Mouse (Mus musculus) cerebellum, postnatal 36 days (tissue): ENCODE measurements at regions not wholly inside any gene's neighbourhood (a gene's known extent, or its start where the extent isn't known, plus 50 kb on each side); places are given as distances from the start of the nearest gene placed in this dataset.

Experiments
- DNase-seq, 2 experiments: peaks; one replicate each; pipeline ENCODE4 v3.0.0; 2021 to 2022; ENCODE audit warnings: mixed read lengths in 2 of 2

DNA sequence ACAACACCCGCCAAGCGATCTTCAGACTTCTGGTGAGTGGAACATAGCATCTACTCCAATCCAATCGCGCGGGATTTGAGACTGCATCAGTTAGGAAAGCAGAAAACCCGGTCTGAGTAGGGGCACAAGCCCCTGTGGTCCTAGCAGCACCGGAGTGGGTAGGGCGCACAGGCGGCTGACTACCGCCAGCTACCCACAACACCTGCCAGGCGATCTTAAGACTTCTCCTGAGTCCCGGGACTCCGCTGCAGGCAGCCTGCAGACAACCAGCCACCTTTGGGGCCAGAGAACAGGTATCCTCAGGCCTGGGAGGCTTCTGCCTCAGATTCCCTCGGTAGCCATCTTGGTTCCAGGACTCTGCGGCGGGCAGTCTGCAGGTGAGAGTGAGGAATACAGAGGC, 208.2 kb upstream of the Pdzrn3 start:
- no peak for DNase-seq

DNA sequence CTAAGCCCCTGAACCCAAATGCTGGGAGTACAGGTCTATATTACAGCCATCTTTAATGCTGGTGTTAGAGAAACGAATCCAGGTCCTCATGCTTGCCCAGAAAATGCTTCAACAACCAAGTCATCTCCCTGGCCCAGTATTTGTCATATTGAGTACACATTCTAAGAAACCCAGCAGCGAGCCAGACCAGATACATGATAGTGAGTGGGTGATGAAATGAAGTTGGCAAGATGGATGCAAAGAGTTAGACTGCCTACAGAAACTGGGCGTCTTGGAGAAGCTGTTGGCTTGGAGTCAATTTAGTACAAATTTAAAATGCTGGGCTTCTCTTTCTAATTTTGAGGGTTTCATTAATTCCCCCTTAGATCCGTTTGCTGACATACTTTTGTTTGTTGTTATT, 203.1 kb upstream of the Pdzrn3 start:
- DNase-seq, result no peak

DNA sequence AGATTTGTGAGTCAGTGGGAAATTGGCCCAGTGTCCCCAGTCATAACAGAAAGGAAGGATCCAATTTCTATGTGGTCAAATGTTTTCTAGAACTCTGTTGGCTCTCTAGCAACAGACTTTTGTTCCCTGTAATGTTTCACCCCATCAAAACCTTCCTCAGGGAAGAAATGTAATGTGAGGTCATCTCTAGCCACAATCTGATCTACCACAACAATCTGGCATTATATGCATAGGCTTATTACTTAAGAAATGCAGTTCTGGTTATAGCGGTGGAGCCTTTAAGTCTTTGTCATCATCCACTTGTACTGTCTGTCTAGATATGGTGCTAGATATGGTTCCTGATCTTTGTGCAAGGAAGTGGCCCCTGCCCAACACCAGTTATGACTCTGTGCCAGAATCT, 178.4 kb upstream of the Pdzrn3 start:
- no peak for DNase-seq

DNA sequence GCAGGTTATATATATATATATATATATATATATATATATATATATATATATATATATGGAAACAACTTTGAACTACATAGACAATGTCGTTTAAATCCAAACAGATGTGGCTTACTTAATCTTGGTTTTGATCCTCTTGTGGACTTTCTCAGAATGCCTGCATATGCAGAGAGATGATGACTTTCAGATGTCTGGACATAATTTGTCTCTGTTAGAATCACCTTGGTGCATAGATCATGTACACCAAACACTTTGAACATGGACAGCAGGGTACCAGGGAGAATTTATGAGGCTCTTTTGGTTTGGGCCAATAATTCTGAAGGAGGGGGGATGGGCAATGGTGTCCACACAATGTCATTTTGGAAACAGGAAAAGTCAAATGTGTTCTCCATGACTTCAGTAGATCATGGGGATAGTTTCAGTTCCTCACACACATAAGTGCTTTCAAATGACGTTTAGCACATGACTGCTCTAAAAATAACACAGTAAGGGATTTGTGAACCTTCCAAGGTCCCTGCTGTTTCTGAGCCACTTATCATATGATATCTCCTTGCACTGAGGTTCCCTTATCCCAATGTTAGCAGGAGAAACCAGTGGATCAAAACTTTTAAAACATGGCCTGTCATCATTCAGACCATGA, 177.4 kb upstream of the Pdzrn3 start:
- DNase-seq, result no peak

DNA sequence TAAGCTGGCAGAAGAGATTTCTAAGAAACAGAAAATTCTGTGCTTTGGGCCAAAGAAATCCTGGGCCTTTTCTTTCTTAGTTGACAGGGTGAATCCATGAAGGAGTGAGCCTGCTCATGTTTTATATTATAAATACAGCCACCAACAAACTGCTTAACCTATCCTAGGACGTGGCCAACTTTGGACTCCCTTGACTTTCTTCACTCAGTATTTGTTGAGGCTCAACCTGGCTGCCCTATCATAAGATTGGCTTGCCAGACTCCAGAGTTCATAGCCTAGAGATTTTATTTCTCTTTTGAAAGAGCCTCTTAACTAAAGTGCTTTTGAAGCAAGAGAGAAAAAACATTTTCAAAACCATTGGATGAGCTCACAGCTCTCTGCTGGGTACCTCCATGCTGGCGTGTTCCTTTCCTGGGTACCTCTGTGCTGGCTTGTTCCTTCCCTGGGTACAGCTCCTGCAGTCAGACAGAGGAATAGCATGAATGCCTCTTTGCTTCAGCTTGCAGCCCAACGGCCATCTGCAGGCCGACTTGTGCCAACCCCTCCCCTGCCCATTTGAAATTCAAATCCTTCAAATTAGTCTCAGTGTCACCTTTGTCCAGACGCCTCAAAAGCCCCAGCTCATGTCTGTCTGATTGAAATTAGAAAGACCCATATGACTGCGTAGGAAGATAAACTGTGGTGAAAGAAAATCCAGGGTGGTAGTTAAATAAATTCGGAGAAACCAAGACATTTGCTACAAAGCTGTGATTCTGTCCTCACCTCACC, 173.0 kb upstream of the Pdzrn3 start:
- DNase-seq, result peak in 1 of 2 experiments; percentile 2

DNA sequence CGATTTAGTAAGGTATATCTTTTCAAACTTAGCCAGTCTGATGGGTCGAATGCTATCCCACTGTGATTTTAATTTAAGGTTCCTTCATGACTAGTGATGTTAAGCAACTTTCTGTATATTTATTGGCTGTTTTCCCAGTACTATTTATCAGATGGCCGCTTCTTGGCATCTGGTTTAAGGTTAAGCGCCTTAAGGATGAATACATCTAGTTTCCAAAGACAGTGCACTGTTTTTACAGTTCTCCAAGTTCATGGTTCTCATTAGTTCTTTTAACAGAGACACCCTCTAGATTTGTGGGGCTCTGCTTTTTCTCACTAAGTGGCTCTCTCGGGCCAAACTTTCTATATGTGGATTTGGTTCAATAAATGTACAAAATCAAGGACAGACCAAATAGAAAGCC, 159.9 kb upstream of the Pdzrn3 start:
- no peak for DNase-seq

DNA sequence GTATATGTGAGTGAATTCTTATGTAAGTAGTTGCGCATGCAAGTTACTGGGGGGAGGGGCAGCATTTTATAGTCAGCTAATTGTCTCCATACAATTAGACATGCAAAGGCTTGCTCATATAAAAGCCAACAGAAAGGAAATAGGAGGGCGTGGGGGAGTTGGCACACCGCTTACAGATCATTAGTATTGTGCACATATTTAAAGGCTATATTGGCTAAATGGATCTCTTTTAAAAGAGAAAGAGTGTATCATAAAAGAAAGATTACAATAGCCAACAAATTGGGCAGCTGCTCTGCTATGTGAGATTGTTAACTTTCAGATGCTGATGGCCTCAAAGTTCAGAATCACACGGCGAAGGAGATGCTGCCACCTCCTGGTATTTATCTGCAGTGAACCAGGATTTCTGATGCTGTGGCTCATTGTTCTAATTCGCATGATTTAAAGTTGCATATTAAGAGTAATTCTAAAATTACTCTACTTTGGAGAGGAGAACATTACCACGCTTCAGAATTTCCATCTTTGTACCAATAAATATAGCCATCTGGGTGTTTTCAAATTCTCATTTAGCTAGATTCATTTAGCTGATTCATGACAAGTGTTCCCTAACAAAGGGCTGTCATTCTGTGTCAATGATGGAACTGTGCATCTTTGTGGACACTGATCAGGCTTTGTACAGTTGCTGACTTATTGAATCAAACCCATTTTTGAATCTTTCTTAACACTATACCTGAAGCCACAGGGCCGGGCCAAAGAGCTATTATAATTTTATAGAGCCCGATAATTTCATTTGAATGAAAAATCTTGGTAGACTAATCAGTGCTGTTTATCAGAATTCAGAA, 156.7 kb upstream of the Pdzrn3 start:
- DNase-seq, result peak in 1 of 2 experiments; percentile 10

DNA sequence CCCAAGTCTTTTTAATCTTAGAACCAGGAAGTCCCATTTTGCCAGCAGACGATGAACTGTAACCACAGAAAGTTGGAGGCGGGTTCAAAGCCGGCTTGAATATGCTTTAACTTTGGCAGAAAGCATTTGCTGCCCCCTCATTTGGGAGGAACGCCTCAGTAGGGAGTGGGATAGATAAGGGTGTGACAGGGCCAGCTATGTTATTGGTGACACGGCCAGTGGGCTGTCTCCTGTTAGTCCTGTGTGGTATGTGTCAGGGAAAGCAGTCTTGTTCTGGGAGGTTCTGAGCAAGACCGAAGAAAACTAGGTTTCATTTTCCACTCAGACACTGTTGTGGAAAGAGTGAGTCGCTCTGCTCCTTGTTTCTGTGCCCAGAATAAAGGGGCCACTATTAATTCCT, 154.7 kb upstream of the Pdzrn3 start:
- DNase-seq, result no peak

DNA sequence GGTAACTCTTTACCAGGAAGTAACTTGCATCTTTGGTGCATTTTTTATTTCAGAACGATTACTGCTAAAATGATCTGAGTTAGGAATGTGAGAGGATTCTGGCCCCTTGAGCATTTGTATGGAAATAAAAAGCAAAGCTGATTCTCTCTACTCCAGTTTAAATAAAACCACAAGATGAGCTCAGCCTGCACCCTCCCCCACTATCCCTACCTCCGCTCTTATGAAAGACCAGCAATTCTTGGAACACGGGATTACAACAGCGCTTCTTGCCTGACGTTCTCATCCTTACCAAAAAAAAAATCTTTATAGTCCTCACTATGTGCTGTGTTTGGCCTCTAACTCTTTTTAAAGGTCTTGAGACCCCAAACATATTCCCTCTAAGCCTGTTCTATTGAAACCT, 154.2 kb upstream of the Pdzrn3 start:
- DNase-seq, result no peak

DNA sequence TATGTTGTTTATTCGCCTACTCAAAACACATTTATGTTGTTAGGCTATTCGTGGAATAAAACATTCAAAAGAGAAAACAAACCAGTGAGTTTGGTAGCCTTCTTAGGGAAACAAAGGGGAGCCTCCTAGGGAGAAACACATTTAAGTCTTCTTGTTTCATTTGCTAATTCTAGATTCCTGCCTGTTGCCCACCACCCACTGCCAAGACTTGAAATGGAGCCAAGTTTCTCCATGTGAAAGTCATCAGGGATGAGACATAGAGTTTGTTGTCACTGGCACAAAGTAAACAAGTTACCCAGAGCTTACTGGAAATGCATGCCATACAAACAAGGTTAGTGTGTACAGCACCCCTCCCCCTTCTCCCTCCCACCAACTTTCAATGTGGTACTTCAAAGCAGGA, 147.4 kb upstream of the Pdzrn3 start:
- DNase-seq, result no peak

DNA sequence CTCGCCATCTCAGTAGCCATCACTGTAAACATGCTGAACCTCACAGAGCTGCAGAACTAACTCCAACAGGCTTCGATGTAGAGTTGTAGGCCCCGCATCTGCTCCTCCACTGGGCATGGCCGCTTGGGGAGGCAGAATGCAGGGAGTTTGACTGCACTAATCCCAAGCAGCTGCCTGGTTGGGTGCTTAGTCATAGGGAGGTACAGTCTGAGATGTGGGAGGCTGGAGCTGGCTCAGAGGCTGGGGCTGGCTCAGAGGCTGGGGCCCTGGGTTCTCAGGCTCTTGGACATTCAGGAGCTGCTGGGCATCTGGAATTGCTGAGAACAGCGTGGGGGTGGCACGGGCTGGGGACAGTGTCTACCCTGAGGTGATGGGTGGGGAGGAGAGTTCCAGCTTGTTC, 143.6 kb upstream of the Pdzrn3 start:
- no peak for DNase-seq

DNA sequence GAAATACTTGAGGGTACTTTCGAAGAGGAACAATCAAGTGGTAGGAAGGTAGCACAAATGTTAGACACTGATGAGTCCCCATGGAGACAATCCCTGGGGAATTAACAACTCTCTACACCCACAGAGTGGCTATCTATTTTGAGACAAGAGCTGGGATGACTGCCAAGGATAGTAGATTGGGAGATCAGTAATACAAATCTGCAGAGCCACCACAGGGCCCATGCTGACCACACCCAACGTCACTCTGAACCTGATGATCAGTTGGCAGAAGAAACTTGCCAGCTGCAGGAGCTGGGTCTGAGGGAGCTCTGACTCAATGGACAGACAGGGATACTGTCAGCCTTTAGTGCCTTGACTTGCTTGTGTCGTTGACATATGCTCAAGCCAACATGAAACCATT, 143.1 kb upstream of the Pdzrn3 start:
- no peak for DNase-seq

DNA sequence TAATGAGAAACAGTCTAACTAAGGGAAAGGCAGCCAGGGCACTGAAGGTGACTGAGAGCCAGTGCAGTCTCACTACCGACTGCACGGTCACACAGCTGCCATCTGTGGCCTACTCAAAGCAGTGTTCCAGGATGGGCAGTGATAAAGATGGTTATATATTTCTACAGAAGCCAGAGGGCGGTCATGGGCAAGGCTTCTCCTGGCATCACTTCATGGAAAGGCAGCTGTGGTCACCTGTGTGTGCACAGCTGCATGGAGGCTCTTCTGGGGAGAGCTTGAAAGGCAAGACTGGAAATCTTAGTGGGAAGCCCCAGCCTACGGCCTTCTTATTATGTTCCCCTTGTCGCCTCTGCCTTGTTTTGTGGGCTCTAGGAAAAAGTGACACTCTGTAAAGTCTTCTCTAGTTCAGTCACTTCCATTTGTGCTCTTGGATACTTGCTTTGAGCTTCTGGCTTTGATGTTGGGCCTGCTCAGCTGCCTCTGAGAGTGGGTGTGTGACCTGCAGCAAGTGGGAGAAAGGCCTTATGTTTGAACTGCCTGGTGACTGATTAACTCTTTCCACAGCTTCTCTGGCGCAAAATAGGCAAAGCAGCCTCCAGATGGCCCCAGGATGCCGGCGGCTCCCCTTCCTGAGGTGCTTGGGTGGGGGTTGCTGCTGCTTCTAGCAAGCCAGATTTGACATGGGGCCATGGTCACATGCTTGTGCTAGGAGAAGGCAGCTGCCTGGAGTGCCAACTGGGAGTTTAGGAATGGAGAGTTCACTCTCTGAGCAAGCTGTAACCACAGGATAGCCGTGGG, 141.4 kb upstream of the Pdzrn3 start:
- no peak for DNase-seq

DNA sequence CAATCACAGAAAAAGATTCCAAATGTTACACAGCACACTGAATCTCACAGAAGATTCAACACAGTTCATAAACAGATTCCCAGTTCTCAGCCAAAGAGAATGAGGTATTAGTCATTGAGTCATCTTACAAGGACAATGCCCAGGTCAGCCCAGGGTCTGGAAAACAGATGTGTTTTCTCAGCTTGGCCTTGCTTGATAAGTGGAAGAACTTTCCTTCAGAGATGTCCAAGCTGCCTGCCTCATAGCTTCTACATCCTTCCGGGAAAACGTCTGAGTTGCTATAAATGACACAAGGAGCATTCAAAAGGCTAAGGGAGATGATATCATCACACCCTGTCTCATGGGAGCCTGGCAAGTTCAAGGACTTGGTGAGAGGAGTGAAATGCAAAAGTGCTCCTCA, 139.9 kb upstream of the Pdzrn3 start:
- DNase-seq, result no peak

DNA sequence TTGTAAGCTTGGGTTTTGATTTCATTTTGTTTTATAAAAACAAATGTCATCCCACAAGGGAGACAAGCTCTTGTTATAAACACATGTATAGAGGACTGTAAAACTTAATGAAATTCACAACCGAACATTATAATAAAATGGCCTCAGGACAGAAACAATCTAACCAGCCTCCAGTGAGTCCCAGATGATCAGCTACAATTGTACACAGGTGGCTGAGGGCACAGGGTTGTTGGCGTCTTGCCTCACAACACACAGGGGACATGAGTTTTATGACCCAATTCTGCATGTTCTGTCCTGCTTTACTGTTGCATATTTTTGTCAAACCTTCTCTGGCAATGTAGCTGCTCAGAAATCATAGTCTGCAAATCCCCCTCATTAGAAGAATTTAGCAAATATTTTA, 136.0 kb upstream of the Pdzrn3 start:
- no peak for DNase-seq

DNA sequence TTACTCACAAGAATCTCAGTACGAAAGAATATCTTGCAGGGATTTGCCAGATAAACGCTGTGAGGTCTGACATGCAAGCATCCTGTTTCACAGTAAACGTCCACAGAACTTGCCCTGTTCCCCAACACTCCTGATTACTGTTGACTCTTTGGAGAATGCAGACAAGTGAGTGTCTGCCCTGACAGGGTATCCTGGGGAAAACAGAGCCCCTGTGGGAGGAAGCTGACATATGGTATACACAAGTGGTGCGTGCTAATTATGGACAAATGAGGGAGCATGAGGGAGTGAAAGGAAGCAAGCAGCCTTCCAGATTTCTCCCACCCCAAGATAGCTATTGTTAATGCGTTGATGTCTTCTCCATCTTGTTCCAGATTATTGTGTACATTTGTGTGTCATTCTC, 124.5 kb upstream of the Pdzrn3 start:
- DNase-seq, result no peak

DNA sequence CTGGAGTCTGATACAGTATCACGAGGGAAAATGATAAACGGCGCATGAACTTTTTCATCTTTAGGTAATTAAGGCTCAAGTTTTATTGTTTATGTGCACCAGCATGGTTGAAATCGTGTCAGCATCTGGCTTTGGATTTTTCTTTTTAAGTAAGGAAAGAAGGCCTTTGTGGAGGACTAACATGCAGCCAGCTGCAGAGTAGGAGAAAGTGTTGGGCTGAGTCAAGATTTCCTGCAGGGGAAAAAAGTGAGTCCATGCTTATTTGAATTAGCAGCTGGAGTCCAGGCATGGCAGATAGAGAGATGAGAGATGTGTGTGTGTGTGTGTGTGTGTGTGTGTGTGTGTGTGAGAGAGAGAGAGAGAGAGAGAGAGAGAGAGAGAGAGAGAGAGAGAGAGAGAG, 124.0 kb upstream of the Pdzrn3 start:
- no peak for DNase-seq

DNA sequence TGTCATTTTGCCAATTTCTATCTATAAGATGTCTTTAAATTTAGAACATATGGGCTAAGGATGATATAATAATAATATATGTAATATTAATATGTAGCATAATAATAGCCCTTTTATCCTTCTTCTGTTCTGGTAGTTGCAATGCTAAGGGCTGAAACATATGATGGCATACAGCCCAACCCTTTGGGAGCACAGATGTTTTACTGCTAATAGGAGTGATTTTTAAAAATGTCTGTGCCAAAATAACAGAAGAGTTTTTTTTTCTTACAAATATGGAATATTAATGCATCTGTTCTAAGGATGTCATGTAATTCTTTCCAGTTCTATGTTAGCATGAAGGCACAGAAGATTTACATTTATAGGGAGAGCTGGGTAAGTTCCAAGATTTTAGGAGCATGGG, 122.5 kb upstream of the Pdzrn3 start:
- no peak for DNase-seq

DNA sequence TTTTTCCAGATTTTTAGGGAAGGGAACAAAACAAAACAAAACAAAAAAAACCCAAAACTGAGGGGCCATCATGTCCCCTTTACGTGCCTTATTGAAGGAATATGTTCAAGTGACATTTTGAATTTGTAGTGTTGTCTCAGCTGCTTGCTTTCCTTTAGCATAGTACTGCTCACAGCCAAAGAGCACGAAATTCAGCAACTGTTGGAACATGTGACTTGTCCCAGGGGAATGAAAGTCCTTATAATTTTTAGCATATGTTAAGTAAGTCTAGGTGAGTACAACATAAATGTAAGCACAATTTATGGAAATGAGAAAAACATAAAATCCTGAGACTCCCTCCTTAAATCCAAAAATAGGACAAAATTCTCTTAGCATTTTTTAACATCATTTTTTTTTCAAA, 110.8 kb upstream of the Pdzrn3 start:
- DNase-seq, result no peak

DNA sequence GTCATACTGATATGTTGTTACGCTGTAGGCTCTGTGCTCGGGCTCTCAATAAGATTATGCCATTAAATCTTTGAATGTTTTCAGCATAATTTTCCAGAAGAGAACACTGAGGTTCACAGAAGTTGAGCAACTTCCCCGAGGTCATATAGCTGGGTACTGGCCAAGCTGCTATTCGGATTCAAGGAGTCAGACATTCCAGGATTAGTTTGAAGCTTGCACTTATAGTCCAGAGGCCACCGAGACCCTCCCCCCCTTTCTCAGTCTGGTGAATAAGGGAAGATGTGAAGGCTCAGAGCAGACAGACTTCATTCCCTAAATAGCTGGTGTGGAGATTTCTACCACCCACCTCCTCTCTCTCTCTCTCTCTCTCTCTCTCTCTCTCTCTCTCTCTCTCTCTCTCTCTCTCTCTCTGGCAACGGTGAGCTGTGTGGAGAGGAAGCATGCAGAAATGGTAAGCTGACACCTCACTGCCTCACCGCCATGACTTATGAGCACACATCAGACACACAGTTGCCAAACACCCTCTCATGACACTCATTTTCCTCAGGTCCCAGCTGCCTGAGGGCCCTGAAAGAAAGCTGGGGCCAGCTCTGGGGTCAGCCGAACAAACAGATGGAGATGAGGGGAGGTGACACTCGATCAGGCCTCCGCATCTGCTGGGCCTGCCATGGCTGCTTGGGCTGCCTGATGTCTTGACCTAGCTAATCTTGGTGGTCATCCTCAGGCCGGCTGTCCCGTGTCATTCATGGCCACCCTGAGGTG, 107.0 kb upstream of the Pdzrn3 start:
- DNase-seq, result no peak

DNA sequence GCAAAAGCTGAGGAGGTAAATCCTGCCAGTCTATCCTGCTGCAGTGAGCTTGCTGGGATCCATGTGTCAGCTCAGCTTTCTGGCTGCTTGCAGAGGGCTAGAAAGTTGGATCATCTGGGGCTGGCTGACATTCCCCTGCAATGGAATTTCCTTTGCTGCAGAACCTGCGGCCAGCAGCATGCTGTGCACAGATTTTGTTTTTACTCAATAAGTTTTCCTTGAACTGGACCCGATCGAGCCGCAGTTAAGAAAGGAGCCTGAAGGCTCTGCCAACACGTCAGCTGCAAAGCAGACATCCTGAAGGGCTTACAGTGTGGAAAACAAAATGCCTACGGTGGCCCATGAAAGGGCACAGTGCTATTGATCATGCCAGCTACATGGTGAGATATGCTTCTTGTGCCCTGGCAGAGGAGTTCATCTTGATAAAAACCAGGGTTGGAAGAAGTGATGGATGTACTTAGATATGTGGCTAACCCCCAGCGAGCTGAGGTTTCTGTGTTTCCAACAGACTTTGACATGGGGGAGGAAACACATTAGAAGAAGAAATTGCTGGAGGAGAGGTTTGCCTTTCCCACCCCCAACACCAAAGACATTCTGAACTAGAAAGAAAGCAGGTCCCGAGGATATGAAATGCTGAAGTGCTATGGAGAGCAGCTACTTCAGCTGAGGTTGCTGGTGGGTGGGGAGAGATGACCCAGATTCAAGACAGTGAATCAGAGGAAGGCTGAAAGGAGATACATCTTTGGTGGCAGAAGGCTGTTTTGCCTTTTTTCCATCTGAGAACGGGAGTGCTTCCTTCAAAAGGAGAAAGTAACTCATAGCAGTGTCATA, 105.2 kb upstream of the Pdzrn3 start:
- DNase-seq, result peak; percentile 16 to 19
